Mouse (Mus musculus): ENCODE results near the gene Slc5a11.

Gene Slc5a11

GRCm38 (mm10) chr7:123287903-123288302 lies 73.3 kb downstream of the Slc5a11 start:
- no peak for DNase-seq

- DNase-seq: no peak
Observed at GRCm38 (mm10) chr7:123289176-123289575, 74.6 kb downstream of the Slc5a11 start.

GRCm38 (mm10) chr7:123291942-123292341 lies 77.4 kb downstream of the Slc5a11 start:
- no peak for DNase-seq

- no peak for DNase-seq
Observed at GRCm38 (mm10) chr7:123293898-123294297, 79.3 kb downstream of the Slc5a11 start.

- DNase-seq: no peak
Observed at GRCm38 (mm10) chr7:123295423-123295822, 80.8 kb downstream of the Slc5a11 start.

GRCm38 (mm10) chr7:123296097-123296496 lies 81.5 kb downstream of the Slc5a11 start:
- no peak for DNase-seq

GRCm38 (mm10) chr7:123298225-123298624 lies 83.6 kb downstream of the Slc5a11 start:
- DNase-seq: no peak

GRCm38 (mm10) chr7:123300258-123300657 lies 85.7 kb downstream of the Slc5a11 start:
- no peak for DNase-seq

GRCm38 (mm10) chr7:123305397-123305796 lies 90.8 kb downstream of the Slc5a11 start:
- DNase-seq: no peak

GRCm38 (mm10) chr7:123307236-123307635 lies 92.7 kb downstream of the Slc5a11 start:
- DNase-seq: no peak

- no peak for DNase-seq
Observed at GRCm38 (mm10) chr7:123307887-123308558, 93.4 kb downstream of the Slc5a11 start.

- DNase-seq: no peak
Observed at GRCm38 (mm10) chr7:123311836-123312235, 97.3 kb downstream of the Slc5a11 start.

GRCm38 (mm10) chr7:123312738-123313137 lies 98.2 kb downstream of the Slc5a11 start:
- no peak for DNase-seq

GRCm38 (mm10) chr7:123322452-123323121 lies 108.0 kb downstream of the Slc5a11 start:
- DNase-seq: peak; percentile 5 to 27
